Mouse (Mus musculus): ENCODE measurements around the gene Rreb1. TPM values are rescaled to one million over a fixed set of nuclear protein-coding genes. Genes with fewer than 3 reads are reported as not detected.
A peak's percentile ranks its signal among the peaks of the same experiment; 100 is the strongest.

Gene Rreb1
- polyA plus RNA-seq, 1 experiment from 2014 or later: 11.0 TPM

DNA sequence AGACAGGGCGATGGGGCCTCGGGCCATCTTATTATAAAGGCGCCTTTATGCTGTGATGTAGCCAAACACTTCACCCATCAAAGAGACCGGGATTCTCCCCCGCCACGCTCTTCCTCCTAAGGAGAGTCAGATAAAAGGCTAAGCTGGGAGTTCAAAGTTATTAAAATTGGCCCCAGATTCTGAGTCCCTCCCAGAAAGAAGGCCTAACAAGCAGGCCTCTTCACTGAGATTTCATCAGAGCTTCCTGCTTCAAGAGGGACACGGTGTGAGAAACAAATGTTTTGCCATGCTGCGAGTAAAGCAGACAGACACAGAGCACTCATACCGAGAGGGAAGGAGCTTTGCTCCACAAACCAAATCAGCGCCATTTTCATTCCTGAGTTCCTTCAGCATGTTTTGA is 189.4 kb downstream of the Rreb1 start:
- Histone ChIP-seq H3K9me3 (no peaks in the 10 kb centered on the region), H3K4me3 (no peak overlapping the region), H3K9ac (peak overlapping the region; percentile 42; the same call in 1 of the 2 replicates), H3K36me3 (no peaks in the 10 kb centered on the region), H3K4me1 (peaks cover 48% of the 10 kb centered on the region), H3K27me3 (replicated peaks) (no peaks in the 10 kb centered on the region), H3K27ac (replicated peaks) (0 out of 2 replicates have a peak overlapping the region, but pooled peaks have one; percentile 9), H3K4me2 (peak overlapping the region; percentile 20; the same call in 1 of the 2 replicates)
- no peak for ATAC-seq (ENCODE audit: extremely low read depth, insufficient number of reproducible peaks, low FRiP score, low TSS enrichment)
- WGBS: 49% methylated on average over 10 of the region's 10 CpGs

- no peak overlapping the region for H3K4me3 ChIP-seq
- H3K9me3 ChIP-seq: no peaks in the 10 kb centered on the region
- H3K4me2 ChIP-seq: 0 out of 2 replicates have a peak overlapping the region, but pooled peaks have one; percentile 31
- no peak overlapping the region for H3K9ac ChIP-seq
- WGBS: 8% methylated on average over 14 of the region's 14 CpGs
- H3K36me3 ChIP-seq: no peaks in the 10 kb centered on the region
- H3K4me1 ChIP-seq: peaks cover 41% of the 10 kb centered on the region
- no peaks in the 10 kb centered on the region for H3K27me3 ChIP-seq (replicated peaks)
- ATAC-seq (ENCODE audit: extremely low read depth, insufficient number of reproducible peaks, low FRiP score, low TSS enrichment): no peak
- no peak overlapping the region for H3K27ac ChIP-seq (replicated peaks)
Measured at GRCm38 (mm10) chr13:37969337-37969736, 191.1 kb downstream of the Rreb1 start.

GRCm38 (mm10) chr13:37969988-37970387 is 191.8 kb downstream of the Rreb1 start:
- H3K9me3 ChIP-seq: no peaks in the 10 kb centered on the region
- H3K4me3 ChIP-seq: no peak overlapping the region
- H3K9ac ChIP-seq: no peak overlapping the region
- no peak overlapping the region for H3K4me2 ChIP-seq
- peaks cover 3% of the 10 kb centered on the region; the same call in 1 of the 2 replicates for H3K36me3 ChIP-seq
- H3K4me1 ChIP-seq: peaks cover 34% of the 10 kb centered on the region
- no peak overlapping the region for H3K27ac ChIP-seq (replicated peaks)
- H3K27me3 ChIP-seq (replicated peaks): no peaks in the 10 kb centered on the region
- no peak for ATAC-seq (ENCODE audit: extremely low read depth, insufficient number of reproducible peaks, low FRiP score, low TSS enrichment)
- WGBS: 34% methylated on average over 8 of the region's 8 CpGs

DNA sequence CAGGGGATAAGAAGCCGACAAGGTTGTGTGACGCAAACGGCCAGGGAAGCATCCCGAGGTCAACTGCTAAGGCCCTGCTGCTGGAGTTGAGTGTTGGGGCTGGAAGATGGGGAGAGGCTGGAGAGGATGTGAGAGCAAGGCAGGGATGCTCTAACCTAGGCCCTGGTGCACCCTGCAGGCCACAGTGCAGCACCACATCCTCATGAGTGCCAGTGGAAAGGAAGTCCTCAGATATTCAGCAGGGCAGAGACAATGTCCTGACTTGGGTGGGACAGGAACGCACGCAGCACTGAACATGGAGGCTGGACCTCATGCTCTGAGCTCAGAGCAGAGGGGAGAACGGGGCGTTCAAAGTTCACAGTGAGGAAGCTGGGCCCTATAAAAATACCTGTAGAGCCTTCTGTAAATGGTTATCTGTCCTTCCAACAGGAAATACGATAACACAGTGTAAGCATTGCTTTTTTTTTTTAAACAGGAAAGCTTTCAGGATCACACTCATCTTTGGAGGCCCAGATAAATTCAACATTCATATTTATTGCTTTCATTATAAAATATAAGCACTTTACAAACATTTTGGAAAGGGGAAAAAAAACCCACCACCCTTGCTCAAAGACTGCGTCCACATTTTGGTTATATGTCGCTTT is 192.8 kb downstream of the Rreb1 start:
- Histone ChIP-seq H3K4me3 (no peak overlapping the region), H3K27ac (replicated peaks) (no peak overlapping the region), H3K36me3 (peaks cover 13% of the 10 kb centered on the region), H3K27me3 (replicated peaks) (no peaks in the 10 kb centered on the region), H3K4me2 (no peak overlapping the region), H3K9ac (no peak overlapping the region), H3K4me1 (peaks cover 26% of the 10 kb centered on the region), H3K9me3 (no peaks in the 10 kb centered on the region)
- 73% methylated on average over 11 of the region's 11 CpGs for WGBS
- no peak for ATAC-seq (ENCODE audit: extremely low read depth, insufficient number of reproducible peaks, low FRiP score, low TSS enrichment)

DNA sequence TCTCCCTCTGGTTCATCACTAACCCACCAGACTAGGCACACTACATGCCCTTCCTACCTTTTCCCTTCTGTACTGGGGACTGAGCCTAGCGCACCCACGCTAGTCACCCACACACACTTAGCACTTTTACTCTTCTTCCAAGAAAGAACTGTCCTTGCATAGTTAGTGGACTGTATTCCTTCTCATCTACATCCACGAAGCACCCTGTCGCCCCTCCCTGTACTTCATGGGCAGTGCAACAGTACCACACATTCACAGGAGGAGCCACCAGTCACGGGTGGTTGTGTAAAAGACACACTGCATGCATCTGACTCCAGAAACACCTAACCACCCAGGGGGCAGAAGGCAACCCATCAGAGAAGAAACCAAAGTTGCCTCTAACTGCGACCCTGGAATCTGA is 195.8 kb downstream of the Rreb1 start:
- 81% methylated on average over 6 of the region's 6 CpGs for WGBS
- no peak overlapping the region for H3K4me3 ChIP-seq
- no peaks in the 10 kb centered on the region for H3K27me3 ChIP-seq (replicated peaks)
- no peak overlapping the region; the same call in 1 of the 2 replicates for H3K9ac ChIP-seq
- H3K27ac ChIP-seq (replicated peaks): no peak overlapping the region
- peaks cover 10% of the 10 kb centered on the region for H3K4me1 ChIP-seq
- H3K9me3 ChIP-seq: no peaks in the 10 kb centered on the region
- ATAC-seq (ENCODE audit: extremely low read depth, insufficient number of reproducible peaks, low FRiP score, low TSS enrichment): no peak
- peaks cover 42% of the 10 kb centered on the region for H3K36me3 ChIP-seq
- no peak overlapping the region for H3K4me2 ChIP-seq

GRCm38 (mm10) chr13:37974731-37975130 is 196.5 kb downstream of the Rreb1 start:
- Histone ChIP-seq H3K36me3 (peaks cover 49% of the 10 kb centered on the region), H3K9ac (no peak overlapping the region), H3K4me2 (no peak overlapping the region), H3K4me3 (no peak overlapping the region), H3K27ac (replicated peaks) (no peak overlapping the region), H3K4me1 (peaks cover 10% of the 10 kb centered on the region), H3K9me3 (no peaks in the 10 kb centered on the region), H3K27me3 (replicated peaks) (no peaks in the 10 kb centered on the region)
- no peak for ATAC-seq (ENCODE audit: extremely low read depth, insufficient number of reproducible peaks, low FRiP score, low TSS enrichment)
- 84% methylated on average over 5 of the region's 5 CpGs for WGBS

- no peak overlapping the region for H3K27ac ChIP-seq (replicated peaks)
- 93% methylated on average over 12 of the region's 12 CpGs for WGBS
- ATAC-seq (ENCODE audit: extremely low read depth, insufficient number of reproducible peaks, low FRiP score, low TSS enrichment): no peak
- no peaks in the 10 kb centered on the region for H3K27me3 ChIP-seq (replicated peaks)
- H3K9ac ChIP-seq: no peak overlapping the region
- no peaks in the 10 kb centered on the region for H3K9me3 ChIP-seq
- H3K4me1 ChIP-seq: no peaks in the 10 kb centered on the region
- H3K36me3 ChIP-seq: peaks cover 96% of the 10 kb centered on the region
- H3K4me2 ChIP-seq: no peak overlapping the region
- H3K4me3 ChIP-seq: no peak overlapping the region
Measured at GRCm38 (mm10) chr13:37979506-37979905, 201.3 kb downstream of the Rreb1 start.

DNA sequence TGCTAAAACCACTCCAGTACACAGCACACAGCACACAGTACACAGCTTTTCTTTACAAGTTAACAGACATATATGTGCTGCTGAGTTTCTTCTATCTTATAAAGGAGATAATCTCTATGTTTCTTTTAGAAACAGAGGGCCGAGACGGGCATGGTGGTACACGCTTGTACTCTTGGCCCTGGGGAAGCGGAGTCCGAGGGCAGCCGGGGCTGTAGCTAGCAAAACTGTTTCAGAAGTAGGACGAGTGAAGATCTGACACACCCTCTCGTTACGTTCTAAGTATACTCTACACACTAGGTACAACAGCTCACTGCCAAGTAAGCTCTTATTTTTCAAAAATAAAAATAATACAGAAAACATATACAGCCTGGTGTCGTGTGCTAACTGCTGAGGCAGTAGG is 202.1 kb downstream of the Rreb1 start:
- Histone ChIP-seq H3K27ac (replicated peaks) (no peak overlapping the region), H3K27me3 (replicated peaks) (no peaks in the 10 kb centered on the region), H3K36me3 (peaks cover 96% of the 10 kb centered on the region), H3K4me2 (no peak overlapping the region), H3K4me3 (no peak overlapping the region), H3K9me3 (no peaks in the 10 kb centered on the region), H3K9ac (no peak overlapping the region), H3K4me1 (no peaks in the 10 kb centered on the region)
- no peak for ATAC-seq (ENCODE audit: extremely low read depth, insufficient number of reproducible peaks, low FRiP score, low TSS enrichment)
- 91% methylated on average over 10 of the region's 10 CpGs for WGBS

DNA sequence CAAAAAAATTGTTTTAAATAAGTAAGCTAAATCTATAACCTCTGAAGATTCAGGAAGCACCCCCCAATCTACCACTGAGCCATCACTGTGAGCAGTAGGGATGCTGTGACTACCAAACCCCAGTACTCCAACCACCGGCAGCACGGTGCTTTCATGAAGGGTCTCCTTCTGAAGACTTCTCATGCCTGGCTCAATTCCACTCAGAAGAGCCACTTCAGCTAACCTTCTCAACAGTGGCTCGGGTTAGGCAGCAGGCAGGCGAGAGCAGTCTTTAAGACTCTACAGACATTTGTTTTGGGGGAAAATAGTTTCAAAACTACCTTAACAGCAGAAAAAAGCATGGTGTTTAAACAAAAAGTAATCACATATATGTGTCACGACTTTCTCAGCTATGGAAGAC is 202.9 kb downstream of the Rreb1 start:
- WGBS: 90% methylated on average over 5 of the region's 5 CpGs
- ATAC-seq (ENCODE audit: extremely low read depth, insufficient number of reproducible peaks, low FRiP score, low TSS enrichment): no peak
- no peak overlapping the region for H3K4me3 ChIP-seq

GRCm38 (mm10) chr13:37986166-37986565 is 208.0 kb downstream of the Rreb1 start:
- no peak for ATAC-seq (ENCODE audit: extremely low read depth, insufficient number of reproducible peaks, low FRiP score, low TSS enrichment)
- H3K36me3 ChIP-seq: peaks cover 96% of the 10 kb centered on the region
- H3K4me3 ChIP-seq: no peak overlapping the region
- H3K4me1 ChIP-seq: no peaks in the 10 kb centered on the region
- no peaks in the 10 kb centered on the region for H3K9me3 ChIP-seq
- no peak overlapping the region for H3K9ac ChIP-seq
- WGBS: 89% methylated on average over 10 of the region's 10 CpGs
- no peak overlapping the region for H3K4me2 ChIP-seq
- no peak overlapping the region for H3K27ac ChIP-seq (replicated peaks)
- no peaks in the 10 kb centered on the region for H3K27me3 ChIP-seq (replicated peaks)

More for the DNA sequence above, 202.9 kb downstream of the Rreb1 start:
- H3K36me3 ChIP-seq: peaks cover 95% of the 10 kb centered on the region
- H3K9me3 ChIP-seq: no peaks in the 10 kb centered on the region
- no peak overlapping the region for H3K27ac ChIP-seq (replicated peaks)
- H3K4me1 ChIP-seq: no peaks in the 10 kb centered on the region
- H3K9ac ChIP-seq: no peak overlapping the region
- no peak overlapping the region for H3K4me2 ChIP-seq
- no peaks in the 10 kb centered on the region for H3K27me3 ChIP-seq (replicated peaks)

DNA sequence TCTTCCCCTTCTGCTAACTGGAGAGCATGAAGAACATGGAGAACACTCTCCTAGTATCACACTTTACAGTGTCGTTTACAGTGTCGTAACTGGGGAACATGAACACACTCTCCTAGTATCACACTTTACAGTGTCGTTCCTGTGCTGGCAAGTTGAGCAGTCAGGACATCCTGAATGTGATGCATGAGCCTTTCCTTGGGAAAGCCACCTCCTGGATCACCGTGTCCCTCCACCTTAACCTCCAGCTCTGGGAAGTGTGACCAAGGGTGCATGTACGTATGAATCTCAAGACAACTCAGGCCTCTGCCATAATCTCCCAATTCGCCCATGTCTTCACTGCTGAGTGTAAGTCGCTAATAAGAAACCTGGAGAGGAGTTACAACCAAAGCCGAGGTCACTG is 211.5 kb downstream of the Rreb1 start:
- 87% methylated on average over 8 of the region's 8 CpGs for WGBS

More for the DNA sequence above, 211.5 kb downstream of the Rreb1 start:
- Histone ChIP-seq H3K4me3 (no peak overlapping the region), H3K27me3 (replicated peaks) (no peaks in the 10 kb centered on the region), H3K36me3 (peaks cover 68% of the 10 kb centered on the region), H3K4me1 (peaks cover 12% of the 10 kb centered on the region), H3K27ac (replicated peaks) (no peak overlapping the region), H3K9ac (no peak overlapping the region), H3K4me2 (no peak overlapping the region), H3K9me3 (no peaks in the 10 kb centered on the region)
- no peak for ATAC-seq (ENCODE audit: extremely low read depth, insufficient number of reproducible peaks, low FRiP score, low TSS enrichment)

Data from heart, embryonic 13.5 days (tissue).